Mouse (Mus musculus) frontal cortex, postnatal 10 days (tissue): Measurements from ENCODE around the gene Polg2.
"Not testable (repeated sequence)": the region's sequence is repeated elsewhere in the genome, so short reads cannot be mapped to it uniquely, and the experiment has no call there.

ENCODE experiments used
- DNase-seq, 2 experiments: peaks; one replicate each; pipeline ENCODE4 v3.0.0; 2022; ENCODE audit warnings: low spot score in 2 of 2, mixed read lengths in 1 of 2

Polg2 gene

GRCm38 (mm10) chr11:106779388-106780088, at the start of gene Polg2:
Gene Polg2 (minus strand): TSS chr11:106779537.
- peak; percentile 87 to 91 for DNase-seq

GRCm38 (mm10) chr11:106828079-106828478, 48.7 kb upstream of the Polg2 start:
- no peak for DNase-seq

- DNase-seq = no peak
These were observed 45.1 kb upstream of the Polg2 start for GRCm38 (mm10) chr11:106824403-106824802.

- no peak for DNase-seq
These were observed 44.4 kb upstream of the Polg2 start for GRCm38 (mm10) chr11:106823741-106824140.

GRCm38 (mm10) chr11:106822911-106823310, 43.6 kb upstream of the Polg2 start:
- DNase-seq = no peak

- no peak for DNase-seq
These were observed 43.2 kb upstream of the Polg2 start for GRCm38 (mm10) chr11:106822491-106822890.

GRCm38 (mm10) chr11:106821397-106821796, 42.1 kb upstream of the Polg2 start:
- no peak for DNase-seq

- peak in 1 of 2 experiments; percentile 38 for DNase-seq
These were observed 41.6 kb upstream of the Polg2 start for GRCm38 (mm10) chr11:106820972-106821371.

GRCm38 (mm10) chr11:106820252-106820651, 40.9 kb upstream of the Polg2 start:
- DNase-seq = no peak

- DNase-seq = no peak
These were observed 40.3 kb upstream of the Polg2 start for GRCm38 (mm10) chr11:106819595-106819994.

- no peak for DNase-seq
These were observed 39.0 kb upstream of the Polg2 start for GRCm38 (mm10) chr11:106818341-106818740.

GRCm38 (mm10) chr11:106817808-106818207, 38.5 kb upstream of the Polg2 start:
- no peak for DNase-seq

- no peak for DNase-seq
These were observed 37.8 kb upstream of the Polg2 start for GRCm38 (mm10) chr11:106817156-106817555.

GRCm38 (mm10) chr11:106816316-106816715, 37.0 kb upstream of the Polg2 start:
- DNase-seq = no peak

GRCm38 (mm10) chr11:106815761-106816160, 36.4 kb upstream of the Polg2 start:
- no peak for DNase-seq

GRCm38 (mm10) chr11:106815331-106815730, 36.0 kb upstream of the Polg2 start:
- DNase-seq = no peak

GRCm38 (mm10) chr11:106814601-106815320, 35.4 kb upstream of the Polg2 start:
- DNase-seq = no peak

GRCm38 (mm10) chr11:106812410-106813136, 33.2 kb upstream of the Polg2 start:
- DNase-seq = no peak

GRCm38 (mm10) chr11:106807442-106807841, 28.1 kb upstream of the Polg2 start:
- DNase-seq = not testable (repeated sequence)

GRCm38 (mm10) chr11:106802069-106802627, 22.8 kb upstream of the Polg2 start:
- no peak for DNase-seq

GRCm38 (mm10) chr11:106795679-106796078, 16.3 kb upstream of the Polg2 start:
- DNase-seq = no peak

- DNase-seq = no peak
These were observed 14.5 kb upstream of the Polg2 start for GRCm38 (mm10) chr11:106793846-106794245.
